Mouse (Mus musculus) layer of hippocampus, adult 9-10 months (tissue): ENCODE measurements around the gene Ifnab.

ENCODE experiments used
- DNase-seq: peaks from one replicate; pipeline ENCODE4 v3.0.0; 2022; ENCODE audit warnings: low spot score

Ifnab gene

DNA sequence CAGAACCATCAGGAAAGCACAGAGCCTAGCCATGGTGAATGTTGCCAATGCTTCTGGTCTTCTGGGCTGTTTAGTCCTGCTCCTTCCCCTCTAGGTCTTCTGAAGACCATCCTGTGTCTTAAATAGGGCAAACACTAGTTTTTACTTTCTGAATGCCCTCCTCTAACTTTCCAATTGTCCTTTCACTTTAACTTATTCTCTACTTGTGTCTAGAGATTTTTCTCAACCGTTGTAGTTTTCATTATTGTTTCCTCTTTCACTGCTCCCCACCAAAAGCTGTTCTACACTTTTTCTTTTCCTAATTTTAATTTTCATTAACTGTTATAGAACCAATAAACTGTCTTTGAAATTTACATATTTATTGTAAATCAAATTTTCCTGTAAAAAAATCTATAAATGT, 14.3 kb downstream of the Ifnab start, which contains the start of gene Ifna16:
Gene Ifna16 (minus strand): TSS at position 101 of the 400 bp plus-strand sequence.
- DNase-seq: no peak

GRCm38 (mm10) chr4:88655461-88655860, 35.7 kb downstream of the Ifnab start:
- no peak for DNase-seq

DNA sequence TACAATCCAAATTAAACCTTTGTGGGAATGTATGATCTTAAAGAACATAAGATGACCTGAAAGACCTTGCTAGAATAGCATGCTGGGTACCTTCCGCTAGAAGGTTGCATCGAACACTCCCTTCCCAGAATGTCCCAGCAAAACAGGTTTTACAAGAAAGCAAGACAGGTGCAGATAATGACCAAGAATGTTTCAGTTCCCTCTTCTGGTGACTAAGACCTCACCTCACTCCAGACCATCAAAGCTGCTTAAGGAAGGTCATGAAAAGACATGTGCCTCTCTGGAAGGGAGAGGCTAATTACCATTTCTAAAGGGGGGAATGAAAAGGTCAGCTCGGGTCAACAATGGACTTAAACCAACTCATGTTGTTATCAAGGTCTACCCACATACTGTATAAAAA, 37.5 kb downstream of the Ifnab start:
- no peak for DNase-seq

- DNase-seq: no peak
Measured at GRCm38 (mm10) chr4:88644359-88644758, 46.8 kb downstream of the Ifnab start, which contains the start of gene Ifna13. Ifna13 (minus strand) TSS chr4:88644459.

GRCm38 (mm10) chr4:88642526-88642925, 48.6 kb downstream of the Ifnab start:
- no peak for DNase-seq

DNA sequence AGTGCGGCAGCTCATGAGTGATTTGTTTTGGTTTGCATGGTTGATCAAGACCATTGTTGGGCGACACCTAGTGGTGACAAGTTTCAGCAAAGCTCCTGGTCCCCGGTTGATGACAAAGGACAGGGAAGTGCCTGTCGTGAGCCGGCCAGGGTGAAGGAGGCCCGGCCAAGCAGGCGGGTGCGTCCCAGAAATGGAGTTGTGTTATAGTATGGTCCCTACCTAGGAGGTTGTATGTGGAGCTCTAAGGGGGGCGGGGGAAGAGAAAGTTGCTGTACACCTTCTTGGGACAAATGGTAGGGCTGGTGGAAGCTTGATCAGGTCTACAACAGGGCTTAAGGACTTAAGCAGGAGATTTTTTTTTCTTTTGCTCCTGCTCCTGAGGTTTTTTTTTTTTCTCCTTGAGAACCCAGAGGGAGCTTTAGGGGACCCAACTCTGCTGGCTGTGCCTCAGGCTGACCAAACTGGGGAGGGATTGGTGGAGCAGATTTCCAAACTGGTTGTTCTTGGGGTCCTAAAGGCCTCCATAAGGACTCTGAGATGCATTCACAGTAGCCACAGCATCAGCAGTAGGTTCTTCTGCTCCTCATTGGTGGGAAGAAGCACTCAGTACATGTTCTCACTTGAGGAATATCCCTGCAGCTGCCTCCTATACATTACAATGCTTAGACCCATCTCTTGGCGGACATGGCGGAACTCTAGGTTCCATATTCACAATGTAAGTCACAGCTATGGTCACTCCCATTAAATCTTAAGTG, 49.9 kb downstream of the Ifnab start:
- peak; percentile 92 for DNase-seq

GRCm38 (mm10) chr4:88640704-88641076, 50.5 kb downstream of the Ifnab start:
- no peak for DNase-seq
